Mouse (Mus musculus) stomach, postnatal 0 days (tissue): ENCODE measurements around the gene H2-M5. TPM values are rescaled to one million over a fixed set of nuclear protein-coding genes. Genes with fewer than 3 reads are reported as not detected.

Source experiments
- ATAC-seq: fragments of 200-750 bp; cut with Nextera tagmentation; 2 replicates; pipeline ENCODE4 v1.8.0; 2017; ENCODE audit not compliant: low FRiP score, low TSS enrichment
- DNase-seq: peaks from one replicate; pipeline ENCODE4 v3.0.0-alpha.2; 2016; ENCODE audit warnings: low spot score
- H3K27ac ChIP-seq: fragments of 300-500 bp; sonication (generic); replicated peaks from 2 replicates; pipeline ENCODE4 v1.5.1; 2014; ENCODE audit warnings: mild to moderate bottlenecking, control low read depth
- H3K27me3 ChIP-seq: fragments of 300-500 bp; sonication (generic); 2 replicates; pipeline ENCODE4 v1.6.1; 2014; ENCODE audit warnings: low read length; ENCODE audit not compliant: control insufficient read depth, insufficient read depth
- H3K36me3 ChIP-seq: fragments of 300-500 bp; sonication (generic); 2 replicates; pipeline ENCODE4 v1.6.1; 2014; ENCODE audit warnings: low read length, mixed read lengths; ENCODE audit not compliant: control insufficient read depth, insufficient read depth
- H3K4me1 ChIP-seq: fragments of 300-500 bp; sonication (generic); replicated peaks from 2 replicates; pipeline ENCODE4 v1.6.1; 2014; ENCODE audit warnings: antibody characterized with exemption; ENCODE audit not compliant: control insufficient read depth, insufficient read depth
- H3K4me2 ChIP-seq: fragments of 300-500 bp; sonication (generic); replicated peaks from 2 replicates; pipeline ENCODE4 v1.6.1; 2014; ENCODE audit warnings: low read depth, mild to moderate bottlenecking, control low read depth, moderate library complexity
- H3K4me3 ChIP-seq: fragments of 300-500 bp; sonication (generic); 2 replicates; pipeline ENCODE4 v1.5.1; 2014; ENCODE audit warnings: low read depth, low read length, control low read depth
- H3K9ac ChIP-seq: fragments of 300-500 bp; sonication (generic); 2 replicates; pipeline ENCODE4 v1.6.1; 2014; ENCODE audit warnings: mild to moderate bottlenecking, low read length, control low read depth, mixed read lengths
- H3K9me3 ChIP-seq: fragments of 300-500 bp; sonication (generic); 2 replicates; pipeline ENCODE4 v1.6.1; 2016; ENCODE audit warnings: low read length; ENCODE audit not compliant: control insufficient read depth
- CTCF ChIP-seq: IDR thresholded peaks from 2 replicates; pipeline ENCODE4 v1.5.1; 2016; ENCODE audit warnings: antibody characterized with exemption, low read depth, mild to moderate bottlenecking, moderate library complexity
- EP300 ChIP-seq: optimal IDR thresholded peaks from 2 replicates; pipeline ENCODE3; 2016; ENCODE audit warnings: antibody characterized with exemption
- WGBS: fragments of 180-500 bp; shearing (Covaris S2); extraction: QIAGEN DNeasy Blood & Tissue Kit; methylation state at CpG from one replicate; pipeline ENCODE4 v1.1.7; 2014; 5-methylcytosine and 5-hydroxymethylcytosine counted together
- polyA plus RNA-seq: library from polyadenylated mRNA; unstranded; fragments of >200 nt; fragmentation: Nextera tagmentation; extraction: Ambion mirVana; gene quantifications from 2 replicates; pipeline ENCODE4 v1.2.1, GENCODE M21; 2015

The H2-M5 gene
- polyA plus RNA-seq, 1 experiment from 2014 or later = 0.05 TPM

DNA sequence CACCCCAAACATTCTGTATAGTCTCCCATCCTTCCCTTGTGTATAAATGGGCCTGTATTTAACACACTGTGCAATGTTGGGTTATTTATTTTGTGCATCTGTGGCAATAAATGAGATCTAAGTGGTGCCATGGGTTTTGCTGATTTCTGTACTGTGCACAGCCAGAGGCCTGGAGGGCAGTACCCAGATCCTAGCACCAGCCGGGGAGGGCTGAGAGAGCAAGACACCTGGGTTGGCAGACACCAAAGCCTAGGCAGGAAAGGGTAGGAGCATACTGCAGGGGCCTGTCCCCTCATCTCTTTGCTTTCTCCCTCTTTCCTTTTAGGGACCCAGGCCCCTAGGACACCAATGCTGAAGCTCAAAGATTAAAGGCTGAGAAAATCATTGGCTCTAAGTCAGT lies 41.1 kb downstream of the H2-M5 start:
- Histone ChIP-seq H3K9me3 (no peaks in the 10 kb centered on the region), H3K4me2 (no peak overlapping the region), H3K4me1 (no peaks in the 10 kb centered on the region), H3K9ac (no peak overlapping the region), H3K36me3 (no peaks in the 10 kb centered on the region), H3K4me3 (no peak overlapping the region), H3K27ac (no peak overlapping the region), H3K27me3 (no peaks in the 10 kb centered on the region; the same call in 1 of the 2 replicates)
- no peak for TF ChIP-seq CTCF
- 100% methylated on average over 1 of the region's 1 CpGs for WGBS
- ATAC-seq = no peak
- DNase-seq = no peak

- Histone ChIP-seq H3K36me3 (no peaks in the 10 kb centered on the region), H3K4me1 (no peaks in the 10 kb centered on the region), H3K27ac (no peak overlapping the region; the same call in 1 of the 2 replicates), H3K9me3 (no peaks in the 10 kb centered on the region), H3K4me3 (peak overlapping the region; percentile 50), H3K4me2 (peak overlapping the region; percentile 96), H3K27me3 (no peaks in the 10 kb centered on the region; the same call in 1 of the 2 replicates), H3K9ac (peak overlapping the region; percentile 63)
- DNase-seq (peak; percentile 59), ATAC-seq (no peak)
- 2% methylated on average over 62 of the region's 62 CpGs for whole genome bisulfite sequencing
- TF ChIP-seq CTCF (peak; percentile 54), EP300 (no peak)
These were observed 42.1 kb downstream of the H2-M5 start for GRCm38 (mm10) chr17:36947051-36947819.

GRCm38 (mm10) chr17:36944121-36944775 lies 45.1 kb downstream of the H2-M5 start:
- Histone ChIP-seq H3K4me2 (no peak overlapping the region; the same call in 1 of the 2 replicates), H3K4me1 (no peaks in the 10 kb centered on the region), H3K36me3 (no peaks in the 10 kb centered on the region), H3K27me3 (no peaks in the 10 kb centered on the region; the same call in 1 of the 2 replicates), H3K4me3 (0 out of 2 replicates have a peak overlapping the region, but pooled peaks have one; percentile 13), H3K9me3 (no peaks in the 10 kb centered on the region), H3K9ac (no peak overlapping the region), H3K27ac (no peak overlapping the region)
- DNase-seq (no peak), ATAC-seq (no peak)
- WGBS = 20% methylated on average over 9 of the region's 9 CpGs
- no peak for TF ChIP-seq EP300
- TF ChIP-seq CTCF = peak; percentile 48

GRCm38 (mm10) chr17:36943691-36944090 lies 45.6 kb downstream of the H2-M5 start:
- H3K4me3 ChIP-seq = peak overlapping the region; percentile 50
- no peaks in the 10 kb centered on the region for H3K4me1 ChIP-seq
- DNase-seq (no peak), ATAC-seq (no peak)
- WGBS = 21% methylated on average over 5 of the region's 5 CpGs
- no peaks in the 10 kb centered on the region for H3K36me3 ChIP-seq
- no peak overlapping the region for H3K27ac ChIP-seq
- H3K9me3 ChIP-seq = no peaks in the 10 kb centered on the region
- peak overlapping the region; percentile 73 for H3K4me2 ChIP-seq
- no peaks in the 10 kb centered on the region; the same call in 1 of the 2 replicates for H3K27me3 ChIP-seq
- peak overlapping the region; percentile 69; the same call in 1 of the 2 replicates for H3K9ac ChIP-seq
- TF ChIP-seq CTCF (no peak), EP300 (no peak)

GRCm38 (mm10) chr17:36942791-36943471 lies 46.4 kb downstream of the H2-M5 start, which contains the start of gene Rnf39:
Gene Rnf39 (plus strand): TSS chr17:36942918.
- Histone ChIP-seq H3K9me3 (no peaks in the 10 kb centered on the region), H3K36me3 (no peaks in the 10 kb centered on the region), H3K4me2 (peak within 1 kb of the TSS; percentile 73), H3K27me3 (no peaks in the 10 kb centered on the region; the same call in 1 of the 2 replicates), H3K4me3 (peak within 1 kb of the TSS; percentile 50), H3K27ac (peak within 1 kb of the TSS; percentile 67), H3K4me1 (no peaks in the 10 kb centered on the region), H3K9ac (peak within 1 kb of the TSS; percentile 69)
- ATAC-seq (peak; percentile 75), DNase-seq (peak; percentile 57)
- 2% methylated on average over 56 of the region's 59 CpGs for WGBS
- no peak for TF ChIP-seq CTCF
- no peak for TF ChIP-seq EP300
